Mouse (Mus musculus): ENCODE data around the gene Tmem56. TPM values are rescaled to one million over a fixed set of nuclear protein-coding genes. Genes with fewer than 3 reads are reported as not detected.

Gene Tmem56
- polyA plus RNA-seq, 1 experiment from 2014 or later, result 3.5 TPM

- no peaks in the 10 kb centered on the region for H3K9me3 ChIP-seq (ENCODE audit: control insufficient read depth, low read length)
- 23% methylated on average over 11 of the region's 11 CpGs for WGBS
- H3K27me3 ChIP-seq (replicated peaks; ENCODE audit: control insufficient read depth, insufficient read depth, low read length), result no peaks in the 10 kb centered on the region
- H3K4me1 ChIP-seq (replicated peaks; ENCODE audit: control insufficient read depth, insufficient read depth, low read length), result peaks cover 33% of the 10 kb centered on the region
- H3K9ac ChIP-seq (replicated peaks; ENCODE audit: low read depth, low read length), result peak overlapping the region; percentile 3
- H3K4me3 ChIP-seq (replicated peaks; ENCODE audit: low read length), result peak overlapping the region; percentile 17
- H3K27ac ChIP-seq (ENCODE audit: low read length), result peak overlapping the region; percentile 62
- H3K4me2 ChIP-seq (ENCODE audit: low read length), result peak overlapping the region; percentile 37
- no peaks in the 10 kb centered on the region for H3K36me3 ChIP-seq (ENCODE audit: control insufficient read depth, insufficient read depth)
- peak; percentile 66 for ATAC-seq
Measured at GRCm38 (mm10) chr3:121156451-121157186, 126.3 kb downstream of the Tmem56 start.

- peak overlapping the region; percentile 62 for H3K27ac ChIP-seq (ENCODE audit: low read length)
- peak overlapping the region; percentile 17 for H3K4me3 ChIP-seq (replicated peaks; ENCODE audit: low read length)
- no peaks in the 10 kb centered on the region for H3K36me3 ChIP-seq (ENCODE audit: control insufficient read depth, insufficient read depth)
- H3K9ac ChIP-seq (replicated peaks; ENCODE audit: low read depth, low read length), result peak overlapping the region; percentile 3
- no peaks in the 10 kb centered on the region for H3K27me3 ChIP-seq (replicated peaks; ENCODE audit: control insufficient read depth, insufficient read depth, low read length)
- peak; percentile 79 for ATAC-seq
- 4% methylated on average over 7 of the region's 7 CpGs for WGBS
- H3K4me1 ChIP-seq (replicated peaks; ENCODE audit: control insufficient read depth, insufficient read depth, low read length), result peaks cover 33% of the 10 kb centered on the region
- H3K9me3 ChIP-seq (ENCODE audit: control insufficient read depth, low read length), result no peaks in the 10 kb centered on the region
- H3K4me2 ChIP-seq (ENCODE audit: low read length), result peak overlapping the region; percentile 37
Measured at GRCm38 (mm10) chr3:121156043-121156442, 126.9 kb downstream of the Tmem56 start.

Other genes with a start within 250 kb of the Tmem56 start
- 18.5 and 23.2 TPM in 2 replicates for gene Rwdd3, start 111.4 kb downstream of the Tmem56 start, polyA plus RNA-seq (2015; fragmentation: Nextera tagmentation; extraction: Ambion mirVana)
- 29.8 and 35.7 TPM in 2 replicates for gene Alg14, start 8.7 kb upstream of the Tmem56 start, polyA plus RNA-seq (2015; fragmentation: Nextera tagmentation; extraction: Ambion mirVana)
- 554 and 700 TPM in 2 replicates for gene Cnn3, start 143.4 kb upstream of the Tmem56 start, polyA plus RNA-seq (2015; fragmentation: Nextera tagmentation; extraction: Ambion mirVana)
- gene Slc44a3, start 249.3 kb upstream of the Tmem56 start, polyA plus RNA-seq (2015; fragmentation: Nextera tagmentation; extraction: Ambion mirVana), result 0.37 and 0.98 TPM in 2 replicates

Data from forebrain, embryonic 16.5 days (tissue).